Mouse (Mus musculus): ENCODE data around the gene Phip.

GRCm38 (mm10) chr9:82856241-82856640 is 119.1 kb downstream of the Phip start:
- TF ChIP-seq CTCF (IDR thresholded peaks at IDR 0.05; ENCODE audit: low read depth, low read length) (no peak), POLR2A (IDR thresholded peaks at IDR 0.05; ENCODE audit: borderline replicate concordance, low read depth, low read length) (no peak)
